Mouse (Mus musculus) monocyte, adult 5-6 weeks (primary cell): Measurements from ENCODE around the gene Ica1. TPM values are rescaled to one million over a fixed set of nuclear protein-coding genes. Genes with fewer than 3 reads are reported as not detected.

Experiments used
- ATAC-seq: fragments of 153-309, 156-312 bp; replicated peaks from 2 replicates; pipeline ENCODE4 v1.8.0; 2017; ENCODE audit warnings: mild to moderate bottlenecking; ENCODE audit not compliant: low TSS enrichment, insufficient number of reproducible peaks, severe bottlenecking, poor library complexity, low FRiP score
- total RNA-seq: library from RNA; stranded (forward); fragments of 200-1000, 200-491, 200-594 nt; gene quantifications from 3 replicates; pipeline ENCODE4 v1.2.3, GENCODE M21; 2017

Gene Ica1
- total RNA-seq, 1 experiment from 2014 or later: 3.5 TPM

DNA sequence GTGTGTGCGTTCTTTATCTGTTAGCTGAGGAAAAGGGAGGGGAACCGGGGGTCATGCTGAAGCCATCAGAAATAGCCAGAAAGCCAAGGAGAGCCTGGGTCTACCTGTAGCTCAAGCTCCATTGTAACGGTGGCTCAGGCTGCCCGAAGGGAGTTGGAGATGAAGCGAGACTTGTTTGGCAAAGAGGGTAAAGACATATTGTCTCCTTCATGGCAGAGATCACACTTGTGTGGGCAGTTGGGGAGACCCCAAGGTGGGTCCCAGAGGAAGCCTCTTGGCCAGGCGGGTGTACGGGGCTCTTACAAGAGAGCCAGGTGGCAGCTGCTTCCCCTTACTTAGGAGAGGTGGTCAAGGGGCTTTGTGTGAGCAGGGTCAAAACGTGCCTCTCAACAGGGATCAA, 150.1 kb downstream of the Ica1 start:
- ATAC-seq: no peak

DNA sequence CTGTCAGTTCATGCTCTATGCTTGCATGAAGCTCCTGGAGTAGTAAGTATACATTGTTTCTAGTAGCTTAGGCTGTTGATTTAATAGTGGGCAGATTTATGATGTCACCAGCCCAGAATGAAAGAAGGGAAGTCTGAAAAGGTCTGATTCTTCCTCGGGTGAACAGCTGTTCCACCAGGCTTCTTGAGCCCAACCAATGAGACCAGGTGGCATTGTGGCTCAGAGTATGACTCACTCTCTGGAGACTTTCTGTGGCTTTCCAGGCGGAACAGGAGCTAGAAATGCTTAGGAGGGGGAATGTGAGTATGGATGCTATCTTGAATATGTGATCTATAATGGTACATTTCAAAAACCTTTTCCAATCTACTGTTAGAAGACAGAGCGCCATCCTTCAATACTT, 155.2 kb downstream of the Ica1 start:
- ATAC-seq: no peak

DNA sequence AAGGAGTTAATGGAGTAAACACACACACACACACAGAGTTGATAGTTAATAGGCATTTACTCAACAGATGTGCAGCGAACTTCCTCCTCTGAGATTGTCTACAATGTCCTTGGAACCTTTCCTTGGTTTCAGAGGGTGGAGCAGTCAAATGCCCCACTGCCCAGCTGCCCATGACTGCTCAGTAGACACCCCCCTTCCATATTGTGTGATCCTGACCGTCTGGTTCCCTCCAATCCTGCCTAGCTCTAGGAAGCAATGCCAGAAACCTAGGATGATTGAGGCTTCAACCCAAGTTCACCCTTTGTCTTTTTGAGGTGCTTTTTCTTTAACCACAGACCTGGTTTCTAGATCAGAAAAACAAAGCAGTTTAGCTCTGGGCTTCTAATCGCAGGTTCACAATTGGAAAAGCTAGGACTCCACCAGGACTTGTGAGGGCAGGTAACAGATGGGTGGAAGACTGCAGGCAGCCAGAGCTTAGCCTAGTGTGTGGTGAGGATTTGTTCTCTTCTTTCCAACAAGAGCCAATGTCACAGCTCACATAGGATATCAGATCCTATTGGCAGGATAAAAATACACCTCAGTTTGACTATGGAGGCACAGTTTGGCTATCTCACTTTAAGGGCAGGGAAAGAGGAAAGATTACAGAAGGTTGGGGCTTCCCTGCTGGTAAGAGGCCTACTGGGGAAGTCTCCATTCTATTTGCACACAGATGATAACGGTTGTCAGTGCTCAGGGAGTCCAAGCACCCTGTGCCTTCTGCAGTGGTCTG, 158.5 kb downstream of the Ica1 start:
- no peak for ATAC-seq

DNA sequence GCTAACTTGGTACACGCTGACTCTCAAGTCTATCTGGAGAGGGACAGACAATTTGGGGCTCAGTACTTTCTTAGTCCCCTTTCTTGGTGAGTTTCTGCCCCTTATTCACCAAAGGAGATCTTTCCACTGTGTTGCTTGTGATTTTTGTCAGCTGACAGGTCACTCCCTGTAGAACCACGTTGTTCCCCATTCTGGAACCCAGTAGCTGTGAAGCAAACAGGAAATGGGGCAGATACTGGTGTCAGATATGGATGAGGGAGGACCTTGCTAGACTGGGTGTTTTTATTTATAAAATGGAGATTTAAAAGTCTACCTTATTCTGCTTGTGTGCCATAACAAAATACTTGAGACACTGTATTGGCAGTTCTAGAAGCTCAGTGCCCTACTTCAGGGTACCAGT, 160.9 kb downstream of the Ica1 start:
- ATAC-seq: peak; percentile 31; the same call in 1 of the 2 replicates

DNA sequence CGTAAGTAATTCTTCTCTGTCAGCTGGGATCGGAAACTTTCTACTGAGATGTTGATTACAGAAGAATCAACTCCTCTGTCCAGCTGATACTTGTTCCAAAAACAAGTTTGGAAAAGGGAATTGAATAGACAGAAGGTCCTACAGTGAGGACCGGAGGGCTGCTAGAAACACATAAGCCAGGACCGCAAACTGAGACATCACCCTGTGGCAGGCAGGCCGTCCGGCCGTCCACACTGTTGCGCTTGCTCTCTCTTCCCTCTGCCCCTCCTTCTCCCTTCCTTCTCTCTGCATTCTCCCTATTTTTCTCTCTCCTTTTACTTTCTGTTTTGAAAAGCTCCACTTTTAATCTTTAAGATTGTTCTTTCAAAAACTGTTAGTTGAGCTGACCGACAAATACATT, 186.6 kb downstream of the Ica1 start:
- ATAC-seq: no peak

DNA sequence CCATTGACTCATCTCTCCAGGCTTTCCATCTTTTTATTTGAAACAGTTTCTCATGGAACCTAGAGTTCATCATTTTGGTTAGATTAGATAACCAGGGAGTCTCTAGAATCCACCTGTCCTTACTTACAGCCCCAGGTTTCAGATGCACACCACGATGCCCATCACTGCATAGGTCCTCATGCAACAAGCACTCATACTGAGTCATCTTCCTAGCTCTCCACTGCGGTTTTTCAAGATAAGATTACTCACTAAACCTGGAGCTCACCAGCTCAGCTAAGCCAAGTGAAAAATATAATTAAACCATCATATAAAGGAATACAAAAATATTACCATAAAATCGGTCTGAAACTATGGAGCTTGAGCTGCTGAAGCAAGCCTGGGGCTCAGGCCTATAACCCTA, 194.4 kb downstream of the Ica1 start:
- ATAC-seq: no peak

DNA sequence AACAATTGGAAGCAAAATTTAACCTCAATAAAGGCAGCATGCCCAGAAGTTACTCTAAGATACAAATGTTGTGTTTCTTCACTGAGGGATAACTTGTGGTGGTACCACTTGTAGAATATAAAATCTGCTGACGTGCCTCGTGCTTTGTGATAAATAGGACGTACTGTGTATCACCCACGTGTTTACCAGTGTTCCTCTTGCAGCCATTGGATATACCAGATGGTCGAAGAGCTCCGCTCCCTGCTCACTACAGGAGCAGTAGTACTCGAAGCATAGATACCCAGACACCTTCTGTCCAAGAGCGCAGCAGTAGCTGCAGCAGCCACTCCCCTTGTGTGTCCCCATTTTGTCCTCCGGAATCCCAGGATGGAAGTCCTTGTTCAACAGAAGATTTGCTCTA, 195.9 kb downstream of the Ica1 start:
- ATAC-seq: no peak

Other genes starting within 250 kb of the Ica1 start
- not detected in 3 replicates for gene Nxph1, start 169.9 kb upstream of the Ica1 start, total RNA-seq